ENCODE assay signal across 19 mouse cellular contexts in the genomic region with DNA sequence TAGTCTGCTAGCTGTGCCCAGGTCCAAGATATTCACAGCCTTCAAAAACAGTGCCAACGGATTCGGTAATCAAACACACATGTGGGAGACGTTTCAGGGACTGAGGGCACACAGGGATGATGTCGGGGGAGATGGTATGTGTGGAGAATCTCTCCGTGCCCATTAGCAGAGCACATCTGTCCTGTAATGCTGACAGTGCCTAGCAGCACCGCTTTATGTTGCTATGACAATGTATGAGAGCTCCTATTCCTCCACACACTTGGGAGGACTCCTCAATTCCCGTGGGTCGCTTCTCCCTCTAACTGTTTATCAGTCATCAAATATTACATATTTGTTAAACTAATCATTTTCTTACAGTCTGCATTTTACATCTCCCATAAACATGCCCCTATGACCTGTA. TPM values are rescaled to one million over a fixed set of nuclear protein-coding genes. Genes with fewer than 3 reads are reported as not detected.
A peak's percentile ranks its signal among the peaks of the same experiment; 100 is the strongest.
DNase-seq lines count a peak whose midpoint lies in the region; ATAC-seq and TF ChIP-seq lines count a peak whose summit lies in the region.
"Had no signal": no experiment of that assay in that cellular context is flagged by ENCODE, and none has a peak within 500 bp of the region (broad histone marks: within the 10 kb centered on the region; RNA-seq: fewer than 3 reads in every experiment).

No protein-coding gene starts in this region.

- no peak for TF ChIP-seq EP300 in stomach, postnatal 0 days (optimal IDR thresholded peaks at IDR 0.05)

- WGBS in forebrain, embryonic 14.5 days, result 85% methylated on average over 8 of the region's 8 CpGs
- WGBS in forebrain, embryonic 13.5 days, result 77% methylated on average over 8 of the region's 8 CpGs
- 53% methylated on average over 8 of the region's 8 CpGs for WGBS in hindbrain, embryonic 15.5 days
- 47% methylated on average over 8 of the region's 8 CpGs for WGBS in hindbrain, embryonic 16.5 days
- WGBS in stomach, embryonic 15.5 days, result 50% methylated on average over 8 of the region's 8 CpGs
- 53% methylated on average over 8 of the region's 8 CpGs for WGBS in stomach, postnatal 0 days

- no peak for TF ChIP-seq CTCF in stomach, postnatal 0 days (IDR thresholded peaks at IDR 0.05; ENCODE audit: low read depth)

- H3K9me3 ChIP-seq in forebrain, embryonic 14.5 days (replicated peaks; ENCODE audit: control insufficient read depth, low read length), result no peaks in the 10 kb centered on the region
- H3K9me3 ChIP-seq in forebrain, embryonic 13.5 days (replicated peaks), result no peaks in the 10 kb centered on the region
- no peaks in the 10 kb centered on the region for H3K9me3 ChIP-seq in hindbrain, embryonic 15.5 days
- no peaks in the 10 kb centered on the region for H3K9me3 ChIP-seq in hindbrain, embryonic 16.5 days (ENCODE audit: control insufficient read depth, low read length)
- H3K9me3 ChIP-seq in stomach, embryonic 15.5 days, result no peaks in the 10 kb centered on the region
- H3K9me3 ChIP-seq in stomach, postnatal 0 days (ENCODE audit: control insufficient read depth, low read length), result no peaks in the 10 kb centered on the region
- H3K9me3 ChIP-seq: embryonic facial prominence, embryonic 15.5 days had no signal

- no peak overlapping the region for H3K4me3 ChIP-seq in forebrain, embryonic 14.5 days (ENCODE audit: low read depth, low read length)
- H3K4me3 ChIP-seq in forebrain, embryonic 13.5 days, result no peak overlapping the region
- H3K4me3 ChIP-seq in hindbrain, embryonic 15.5 days, result no peak overlapping the region
- H3K4me3 ChIP-seq in hindbrain, embryonic 16.5 days (ENCODE audit: low read length), result no peak overlapping the region
- no peak overlapping the region for H3K4me3 ChIP-seq in stomach, embryonic 15.5 days (replicated peaks)
- H3K4me3 ChIP-seq in stomach, postnatal 0 days (ENCODE audit: low read depth, low read length), result no peak overlapping the region
- H3K4me3 ChIP-seq: embryonic facial prominence, embryonic 15.5 days had no signal

- H3K4me2 ChIP-seq in forebrain, embryonic 14.5 days (ENCODE audit: low read length), result no peak overlapping the region
- no peak overlapping the region for H3K4me2 ChIP-seq in forebrain, embryonic 13.5 days
- H3K4me2 ChIP-seq in hindbrain, embryonic 15.5 days, result no peak overlapping the region
- H3K4me2 ChIP-seq in hindbrain, embryonic 16.5 days (ENCODE audit: low read length), result no peak overlapping the region
- no peak overlapping the region for H3K4me2 ChIP-seq in stomach, embryonic 15.5 days
- H3K4me2 ChIP-seq in stomach, postnatal 0 days (replicated peaks; ENCODE audit: low read depth), result no peak overlapping the region
- H3K4me2 ChIP-seq: embryonic facial prominence, embryonic 15.5 days; heart, embryonic 11.5 days; liver, embryonic 11.5 days had no signal

- no peak overlapping the region for H3K27ac ChIP-seq in forebrain, embryonic 14.5 days (ENCODE audit: low read depth, low read length)
- H3K27ac ChIP-seq in forebrain, embryonic 13.5 days, result no peak overlapping the region
- no peak overlapping the region for H3K27ac ChIP-seq in hindbrain, embryonic 15.5 days (replicated peaks)
- no peak overlapping the region for H3K27ac ChIP-seq in hindbrain, embryonic 16.5 days (ENCODE audit: low read depth, low read length)
- H3K27ac ChIP-seq in stomach, embryonic 15.5 days, result peak overlapping the region; percentile 57
- no peak overlapping the region for H3K27ac ChIP-seq in stomach, postnatal 0 days (replicated peaks)
- H3K27ac ChIP-seq: embryonic facial prominence, embryonic 15.5 days had no signal

- no peak overlapping the region for H3K9ac ChIP-seq in forebrain, embryonic 14.5 days (ENCODE audit: low read length)
- H3K9ac ChIP-seq in forebrain, embryonic 13.5 days, result no peak overlapping the region
- no peak overlapping the region for H3K9ac ChIP-seq in hindbrain, embryonic 15.5 days
- H3K9ac ChIP-seq in hindbrain, embryonic 16.5 days (ENCODE audit: low read depth, low read length), result no peak overlapping the region
- H3K9ac ChIP-seq in stomach, embryonic 15.5 days, result no peak overlapping the region
- no peak overlapping the region for H3K9ac ChIP-seq in stomach, postnatal 0 days (ENCODE audit: low read length)
- H3K9ac ChIP-seq: embryonic facial prominence, embryonic 15.5 days had no signal

- H3K4me1 ChIP-seq in forebrain, embryonic 14.5 days (ENCODE audit: control insufficient read depth, insufficient read depth, low read length), result peaks cover 19% of the 10 kb centered on the region
- H3K4me1 ChIP-seq in forebrain, embryonic 13.5 days, result peaks cover 33% of the 10 kb centered on the region
- peaks cover 23% of the 10 kb centered on the region for H3K4me1 ChIP-seq in hindbrain, embryonic 15.5 days (replicated peaks)
- H3K4me1 ChIP-seq in hindbrain, embryonic 16.5 days (ENCODE audit: control insufficient read depth, insufficient read depth, low read depth, low read length), result peaks cover 15% of the 10 kb centered on the region
- peaks cover 10% of the 10 kb centered on the region for H3K4me1 ChIP-seq in stomach, embryonic 15.5 days
- peaks cover 3% of the 10 kb centered on the region; the same call in 1 of the 2 replicates for H3K4me1 ChIP-seq in stomach, postnatal 0 days (replicated peaks; ENCODE audit: control insufficient read depth, insufficient read depth)

- H3K27me3 ChIP-seq in forebrain, embryonic 14.5 days (replicated peaks; ENCODE audit: control insufficient read depth, insufficient read depth, low read length), result no peaks in the 10 kb centered on the region
- no peaks in the 10 kb centered on the region for H3K27me3 ChIP-seq in forebrain, embryonic 13.5 days
- no peaks in the 10 kb centered on the region for H3K27me3 ChIP-seq in hindbrain, embryonic 15.5 days
- H3K27me3 ChIP-seq in hindbrain, embryonic 16.5 days (replicated peaks; ENCODE audit: control insufficient read depth, insufficient read depth, low read length), result no peaks in the 10 kb centered on the region; the same call in 1 of the 2 replicates
- H3K27me3 ChIP-seq in stomach, embryonic 15.5 days (replicated peaks), result no peaks in the 10 kb centered on the region
- no peaks in the 10 kb centered on the region for H3K27me3 ChIP-seq in stomach, postnatal 0 days (ENCODE audit: control insufficient read depth, insufficient read depth, low read length)
- H3K27me3 ChIP-seq: embryonic facial prominence, embryonic 15.5 days had no signal

- 0 out of 2 replicates have a peak, but pooled peaks have one; percentile 33 for ATAC-seq in forebrain, embryonic 14.5 days
- no peak for ATAC-seq in forebrain, embryonic 13.5 days
- ATAC-seq in hindbrain, embryonic 15.5 days (ENCODE audit: low FRiP score, low read depth), result 0 out of 2 replicates have a peak, but pooled peaks have one; percentile 43
- no peak for ATAC-seq in hindbrain, embryonic 16.5 days
- ATAC-seq in stomach, embryonic 15.5 days (ENCODE audit: insufficient read depth, low FRiP score, low read depth), result no peak
- no peak for ATAC-seq in stomach, postnatal 0 days (ENCODE audit: low FRiP score, low TSS enrichment)

- H3K36me3 ChIP-seq in forebrain, embryonic 14.5 days (ENCODE audit: control insufficient read depth, insufficient read depth, low read length), result no peaks in the 10 kb centered on the region
- H3K36me3 ChIP-seq in forebrain, embryonic 13.5 days (ENCODE audit: poor library complexity, severe bottlenecking), result no peaks in the 10 kb centered on the region
- H3K36me3 ChIP-seq in hindbrain, embryonic 15.5 days, result no peaks in the 10 kb centered on the region
- no peaks in the 10 kb centered on the region for H3K36me3 ChIP-seq in hindbrain, embryonic 16.5 days (ENCODE audit: control insufficient read depth, insufficient read depth, low read length)
- H3K36me3 ChIP-seq in stomach, embryonic 15.5 days, result no peaks in the 10 kb centered on the region
- no peaks in the 10 kb centered on the region for H3K36me3 ChIP-seq in stomach, postnatal 0 days (ENCODE audit: control insufficient read depth, insufficient read depth, low read length)
- H3K36me3 ChIP-seq: embryonic facial prominence, embryonic 15.5 days; G1E had no signal

- no peak for DNase-seq in forebrain, embryonic 14.5 days (ENCODE audit: low spot score)
- DNase-seq in stomach, postnatal 0 days (ENCODE audit: low spot score), result no peak
- DNase-seq in adrenal gland, adult (ENCODE audit: inconsistent age in 2 of 2, low spot score in 1 of 2), result no peak
- DNase-seq: adrenal gland, postnatal 25 days; cerebellum, adult 11 months; cerebellum, postnatal 10 days; kidney, adult 11 months; lung, adult 18-20 months; lung, postnatal 14 days; thymus, postnatal 25 days had no signal

RNA-seq across cellular contexts. Expression of a gene that starts 9.0 kb away (rescaled TPM):
- polyA plus RNA-seq in forebrain, embryonic 14.5 days (2014; fragmentation: Nextera tagmentation; extraction: Ambion mirVana), result 0.08 and 0.16 TPM in 2 replicates
- polyA plus RNA-seq in forebrain, embryonic 13.5 days (2015; fragmentation: Nextera tagmentation; extraction: Ambion mirVana), result 0.13 and 0.39 TPM in 2 replicates
- polyA plus RNA-seq in hindbrain, embryonic 15.5 days (2015; fragmentation: Nextera tagmentation; extraction: Ambion mirVana), result 0.16 and 0.19 TPM in 2 replicates
- 0.25 and 0.40 TPM in 2 replicates for polyA plus RNA-seq in hindbrain, embryonic 16.5 days (2015; fragmentation: Nextera tagmentation; extraction: Ambion mirVana)
- polyA plus RNA-seq in stomach, embryonic 15.5 days (2015; fragmentation: Nextera tagmentation; extraction: Ambion mirVana), result 0.08 and 0.13 TPM in 2 replicates
- polyA plus RNA-seq in stomach, postnatal 0 days (2015; fragmentation: Nextera tagmentation; extraction: Ambion mirVana), result 0.05 and 0.07 TPM in 2 replicates
- polyA plus RNA-seq: G1E; heart, embryonic 11.5 days; limb, embryonic 11.5 days; liver, embryonic 11.5 days had no signal

RNA-seq across cellular contexts. Expression of a gene that starts 45.9 kb away (rescaled TPM):
- polyA plus RNA-seq in forebrain, embryonic 14.5 days (2014; fragmentation: Nextera tagmentation; extraction: Ambion mirVana), result 18.1 and 20.0 TPM in 2 replicates
- polyA plus RNA-seq in forebrain, embryonic 13.5 days (2015; fragmentation: Nextera tagmentation; extraction: Ambion mirVana), result 13.9 and 15.4 TPM in 2 replicates
- 19.3 and 23.6 TPM in 2 replicates for polyA plus RNA-seq in hindbrain, embryonic 15.5 days (2015; fragmentation: Nextera tagmentation; extraction: Ambion mirVana)
- 18.7 and 25.1 TPM in 2 replicates for polyA plus RNA-seq in hindbrain, embryonic 16.5 days (2015; fragmentation: Nextera tagmentation; extraction: Ambion mirVana)
- polyA plus RNA-seq in stomach, embryonic 15.5 days (2015; fragmentation: Nextera tagmentation; extraction: Ambion mirVana), result 13.1 and 14.3 TPM in 2 replicates
- 4.7 and 5.5 TPM in 2 replicates for polyA plus RNA-seq in stomach, postnatal 0 days (2015; fragmentation: Nextera tagmentation; extraction: Ambion mirVana)

Comparison
In these comparisons a context has a peak if more than half of its experiments do, and no peak if none do; other contexts are left out.
1. ATAC-seq: peak in forebrain, embryonic 14.5 days (single experiment) and hindbrain, embryonic 15.5 days (single experiment); none in forebrain, embryonic 13.5 days (single experiment), hindbrain, embryonic 16.5 days (single experiment), stomach, embryonic 15.5 days (single experiment) and stomach, postnatal 0 days (single experiment).